Mouse (Mus musculus) frontal cortex, postnatal 25 days (tissue): ENCODE data around the gene Ptpra.
A peak's percentile ranks its signal among the peaks of the same experiment; 100 is the strongest.
"Not testable (repeated sequence)": the region's sequence is repeated elsewhere in the genome, so short reads cannot be mapped to it uniquely, and the experiment has no call there.

Source experiments
- DNase-seq, 2 experiments: peaks; one replicate each; pipeline ENCODE4 v3.0.0; 2022; ENCODE audit warnings: low spot score in 2 of 2

Gene Ptpra

DNA sequence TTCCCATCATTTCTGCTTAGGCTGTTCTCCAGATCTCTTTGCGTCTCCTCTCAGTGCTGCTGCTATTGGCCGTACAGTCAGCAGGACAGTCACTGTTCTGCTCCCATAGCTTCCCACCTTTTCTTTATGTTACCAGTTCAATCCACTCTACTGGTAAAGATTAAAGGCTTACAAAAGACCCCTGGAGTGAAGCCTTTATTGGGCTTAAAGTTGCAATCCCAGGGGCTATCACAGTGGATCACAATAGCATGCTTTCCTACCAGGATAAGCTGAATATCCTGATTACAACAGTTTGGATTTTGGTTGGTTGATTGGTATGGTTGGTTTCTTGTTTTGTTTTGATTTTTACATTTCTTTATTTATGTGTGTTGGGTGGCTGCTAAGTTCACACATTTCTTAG, 37.9 kb downstream of the Ptpra start:
- DNase-seq = no peak

DNA sequence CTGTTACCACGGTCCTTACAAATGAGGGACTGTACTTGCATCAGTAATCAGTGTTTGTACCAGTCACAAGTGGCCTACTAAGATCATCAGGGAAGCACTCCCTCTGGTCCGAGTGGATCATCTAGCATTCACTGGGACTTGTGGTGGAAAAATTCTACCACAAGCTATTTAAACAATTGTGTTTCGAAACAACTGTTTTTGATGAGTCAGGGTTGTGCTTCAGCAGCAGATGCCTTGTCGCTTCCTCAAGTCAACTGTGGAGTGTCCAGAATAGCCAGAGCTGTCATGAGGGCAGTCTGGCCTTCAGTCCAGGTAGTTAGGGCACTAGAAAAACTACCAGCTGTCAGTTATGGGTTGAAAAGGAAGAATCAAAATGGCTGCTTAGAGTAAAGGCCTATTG, 38.5 kb downstream of the Ptpra start:
- DNase-seq = no peak

DNA sequence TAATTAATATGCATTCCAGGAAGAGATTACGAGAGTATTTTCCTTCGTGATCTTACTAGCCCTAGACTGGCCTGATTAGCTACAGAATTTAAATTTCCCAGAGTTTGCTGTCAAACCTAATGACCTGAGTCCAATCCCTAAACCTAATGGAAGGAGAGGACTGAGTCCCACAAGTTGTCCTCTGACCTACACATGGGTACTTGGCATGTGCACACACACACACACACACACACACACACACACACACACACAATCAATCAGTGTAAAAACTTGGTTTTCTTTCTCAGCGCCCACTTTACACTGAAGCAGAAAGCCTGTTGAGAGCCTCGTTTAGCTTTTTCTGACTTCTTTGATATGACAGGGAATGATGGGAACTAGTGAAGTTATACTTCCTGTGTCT, 41.1 kb downstream of the Ptpra start:
- DNase-seq = no peak

DNA sequence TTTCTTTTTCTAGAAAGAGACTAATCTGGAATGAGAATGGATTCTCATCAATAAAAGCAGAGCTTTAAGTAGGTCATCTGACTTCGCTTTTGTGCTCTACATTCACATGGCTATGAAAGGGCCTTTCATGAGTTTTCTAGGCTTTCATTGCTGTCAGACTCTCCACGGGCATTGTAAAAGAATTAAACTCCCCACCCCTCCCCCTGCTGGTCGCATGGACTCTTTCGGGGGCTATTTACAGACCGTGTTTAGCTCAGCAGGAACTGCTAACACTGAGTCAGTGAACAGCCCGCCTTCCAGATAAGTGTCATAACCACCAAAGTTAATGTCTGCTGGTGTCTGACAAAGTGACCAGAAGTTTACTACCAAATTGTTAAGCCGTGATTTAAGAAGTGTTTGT, 41.5 kb downstream of the Ptpra start:
- DNase-seq = peak; percentile 23 to 39

DNA sequence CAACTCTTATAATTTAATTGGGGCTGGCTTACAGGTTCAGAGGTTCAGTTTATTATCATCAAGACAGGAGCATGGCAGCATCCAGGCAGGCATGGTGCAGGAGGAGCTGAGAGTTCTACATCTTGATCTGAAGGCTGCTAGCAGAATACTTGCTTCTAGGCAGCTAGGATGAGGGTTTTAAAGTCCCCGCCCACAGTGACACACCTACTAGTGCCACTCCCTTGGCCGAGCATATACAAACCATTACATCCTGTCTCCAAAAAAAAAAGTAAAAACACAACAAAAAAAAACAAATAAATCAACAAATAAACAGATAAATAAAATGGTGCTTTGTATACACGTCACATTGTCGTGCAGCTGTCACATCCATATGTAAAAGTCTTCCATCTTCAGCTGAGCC, 45.0 kb downstream of the Ptpra start:
- DNase-seq = not testable (repeated sequence)

DNA sequence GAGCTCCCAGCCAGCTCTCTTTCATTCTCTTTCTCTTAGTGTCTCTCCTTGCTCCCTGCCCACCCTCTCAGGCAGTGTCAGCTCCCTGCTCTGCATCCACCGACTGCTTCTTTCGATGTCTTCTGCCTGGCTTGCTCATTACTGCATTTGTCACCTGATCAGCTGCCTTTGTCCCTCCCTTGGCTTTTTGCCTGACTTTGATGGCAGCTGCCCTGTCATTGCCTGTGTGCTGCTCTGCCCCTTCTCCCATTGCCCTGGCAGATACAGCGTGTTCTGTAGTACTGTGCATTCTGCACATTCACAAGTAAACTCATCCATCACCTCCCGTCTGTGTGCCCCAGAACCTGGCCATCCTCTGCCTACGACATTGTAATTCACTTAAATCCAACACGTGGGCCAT, 46.0 kb downstream of the Ptpra start:
- no peak for DNase-seq

DNA sequence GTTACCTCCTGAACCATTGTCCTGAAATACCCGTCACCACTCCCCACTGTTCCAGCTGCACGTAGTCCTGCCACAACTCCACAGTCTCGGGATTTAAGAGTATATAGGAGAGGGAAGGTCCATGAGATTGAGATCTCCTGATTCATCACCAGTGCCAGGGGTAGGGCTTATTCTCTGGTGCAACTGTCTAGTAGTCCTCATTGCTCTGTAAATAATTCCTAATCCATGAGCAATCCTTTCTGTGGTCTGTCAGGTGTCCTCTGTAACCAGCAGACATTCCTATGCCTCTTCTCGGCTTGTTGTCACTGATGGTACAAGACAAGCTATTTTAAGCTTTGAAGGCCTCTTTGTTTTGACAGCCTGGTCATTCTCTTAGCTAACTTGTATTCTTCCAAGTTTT, 46.9 kb downstream of the Ptpra start:
- DNase-seq = no peak

DNA sequence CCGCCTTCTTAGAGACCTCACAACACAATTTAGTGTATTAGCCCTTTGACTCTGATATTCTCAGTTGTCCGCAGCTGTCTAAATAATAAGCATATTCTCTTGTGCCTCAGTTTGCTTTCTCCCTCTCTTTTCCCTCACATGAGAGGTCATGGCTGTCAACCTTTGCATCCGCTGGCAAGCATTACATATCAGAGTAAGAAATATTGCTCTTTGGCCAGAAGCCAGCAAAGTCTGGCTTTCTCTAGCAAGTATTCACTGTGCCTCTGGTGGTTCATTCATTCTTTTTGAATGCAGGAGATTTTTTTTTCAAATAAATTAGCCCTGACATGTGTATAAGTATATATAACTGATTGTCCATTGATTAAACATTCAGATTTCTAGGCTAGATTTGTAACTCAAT, 49.5 kb downstream of the Ptpra start:
- DNase-seq = no peak

DNA sequence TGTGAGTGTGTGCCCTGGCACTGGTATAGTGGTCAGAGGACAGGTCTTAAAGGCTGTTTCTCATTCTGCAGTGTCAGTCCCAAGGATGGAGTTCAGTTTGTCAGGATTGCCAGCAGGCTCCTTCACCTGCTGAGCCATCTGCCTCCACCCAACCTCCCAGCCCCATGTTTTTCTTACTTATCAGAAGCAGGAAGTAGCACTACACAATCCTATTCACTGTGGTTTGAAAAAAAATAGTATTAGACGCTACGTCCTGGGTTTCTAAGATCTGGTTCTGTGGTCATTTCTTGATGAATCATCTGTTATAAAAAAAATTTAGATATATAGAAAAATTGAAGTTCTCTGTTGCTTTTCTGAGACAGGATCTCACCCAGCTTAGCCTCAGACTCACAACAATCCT, 51.5 kb downstream of the Ptpra start:
- no peak for DNase-seq

DNA sequence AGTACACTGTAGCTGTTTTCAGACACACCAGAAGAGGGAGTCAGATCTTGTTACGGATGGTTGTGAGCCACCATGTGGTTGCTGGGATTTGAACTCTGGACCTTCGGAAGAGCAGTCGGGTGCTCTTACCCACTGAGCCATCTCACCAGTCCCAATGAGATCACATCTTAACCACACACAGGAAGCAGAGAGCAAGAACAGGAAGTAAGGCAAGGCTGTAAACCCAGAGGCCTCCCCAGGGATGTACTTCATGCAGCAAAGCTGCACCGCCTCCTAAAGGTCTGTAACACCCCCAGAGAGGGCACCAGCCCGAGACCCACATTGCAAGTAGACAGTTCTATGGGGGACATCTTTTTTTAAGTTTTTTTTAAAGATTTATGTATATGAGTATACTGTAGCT, 61.5 kb downstream of the Ptpra start:
- DNase-seq = not testable (repeated sequence)

DNA sequence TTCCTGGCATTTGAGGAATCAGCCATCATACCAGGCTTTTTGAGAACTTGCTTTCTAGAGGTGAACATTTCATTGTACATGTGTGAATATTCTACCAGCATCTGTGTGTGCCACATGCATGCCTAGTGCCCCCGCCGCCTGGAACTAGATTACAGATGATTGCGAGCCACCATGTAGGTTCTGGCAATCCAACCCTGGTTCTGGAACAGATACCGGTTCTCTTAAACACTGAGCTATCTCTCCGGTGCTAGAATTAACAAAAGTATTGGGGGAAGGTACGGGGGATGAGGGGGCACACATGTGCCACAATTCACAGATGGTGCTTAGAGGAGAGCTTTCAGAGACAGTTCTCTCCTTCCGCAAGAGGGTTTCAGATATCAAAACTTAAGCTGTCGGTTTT, 63.8 kb downstream of the Ptpra start:
- no peak for DNase-seq

DNA sequence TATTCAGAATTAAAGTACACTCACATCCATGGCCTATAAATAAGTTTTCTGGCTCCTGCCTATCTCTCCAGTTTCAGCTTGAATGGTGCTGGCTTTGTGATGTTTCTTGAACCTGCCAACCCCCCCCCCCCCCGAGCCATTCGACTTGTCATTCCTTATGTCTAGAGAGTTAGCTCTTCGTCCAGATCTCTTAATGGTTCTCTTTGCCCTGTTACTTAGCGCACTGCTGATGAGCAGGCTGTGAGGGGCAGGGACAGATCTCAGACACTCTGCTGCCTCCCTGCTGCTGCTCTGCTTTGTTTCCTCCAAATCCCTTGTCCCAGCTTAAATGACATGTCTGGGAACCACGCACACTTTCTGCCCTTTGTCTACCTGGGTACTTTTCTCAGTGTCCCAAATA, 65.7 kb downstream of the Ptpra start:
- no peak for DNase-seq

DNA sequence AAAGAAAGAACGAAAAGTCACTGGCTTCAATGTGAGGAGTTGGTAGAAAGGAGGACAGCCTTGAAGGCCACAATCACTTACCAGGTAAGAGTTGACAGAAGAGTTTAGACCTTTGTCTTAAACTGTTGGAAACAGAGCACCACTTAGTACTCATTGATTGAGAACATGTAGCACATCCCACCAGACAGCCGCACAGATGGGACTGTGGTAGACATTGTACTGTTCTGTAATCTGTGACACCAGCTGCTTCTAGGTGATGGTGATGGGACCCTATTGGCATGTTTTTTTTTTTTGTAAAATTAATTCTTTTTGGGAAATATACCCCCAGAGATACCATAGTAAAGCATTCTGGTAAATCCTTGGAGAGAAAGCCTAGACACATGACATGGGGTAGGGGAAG, 71.8 kb downstream of the Ptpra start:
- no peak for DNase-seq

DNA sequence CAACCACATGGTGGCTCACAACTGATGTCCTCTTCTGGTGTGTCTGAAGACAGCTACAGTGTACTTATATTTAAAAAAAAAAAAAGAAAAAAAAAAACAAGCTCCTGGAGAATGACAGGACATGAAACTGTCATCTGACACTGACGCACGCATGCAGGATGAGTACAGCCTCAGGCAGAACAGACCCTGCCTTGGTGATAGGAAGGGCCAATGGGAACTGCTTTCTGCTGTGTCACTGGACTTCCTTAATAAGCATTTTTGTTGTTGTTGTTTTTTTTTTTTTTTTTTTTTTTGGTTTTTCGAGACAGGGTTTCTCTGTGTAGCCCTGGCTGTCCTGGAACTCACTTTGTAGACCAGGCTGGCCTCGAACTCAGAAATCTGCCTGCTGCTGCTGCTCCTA, 75.4 kb downstream of the Ptpra start:
- DNase-seq = not testable (repeated sequence)

DNA sequence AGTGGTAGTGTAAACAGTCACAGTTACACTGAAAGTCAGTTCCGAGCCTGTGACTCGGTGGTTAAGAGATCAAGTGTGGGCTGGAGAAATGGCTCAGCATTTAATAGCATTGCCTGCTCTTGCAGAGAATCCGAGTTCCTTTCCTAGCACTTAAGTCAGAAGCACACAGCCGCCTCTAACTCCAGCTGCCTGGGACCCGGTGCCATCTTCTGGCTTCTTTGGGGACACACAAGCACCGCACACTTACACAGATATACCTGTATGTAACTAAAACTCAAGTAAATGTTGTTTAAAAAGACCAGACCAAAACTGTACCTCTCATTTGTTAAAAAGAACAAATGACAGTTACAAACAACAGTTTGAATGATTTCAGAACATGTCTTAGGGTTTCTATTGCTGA, 78.4 kb downstream of the Ptpra start:
- DNase-seq = no peak

DNA sequence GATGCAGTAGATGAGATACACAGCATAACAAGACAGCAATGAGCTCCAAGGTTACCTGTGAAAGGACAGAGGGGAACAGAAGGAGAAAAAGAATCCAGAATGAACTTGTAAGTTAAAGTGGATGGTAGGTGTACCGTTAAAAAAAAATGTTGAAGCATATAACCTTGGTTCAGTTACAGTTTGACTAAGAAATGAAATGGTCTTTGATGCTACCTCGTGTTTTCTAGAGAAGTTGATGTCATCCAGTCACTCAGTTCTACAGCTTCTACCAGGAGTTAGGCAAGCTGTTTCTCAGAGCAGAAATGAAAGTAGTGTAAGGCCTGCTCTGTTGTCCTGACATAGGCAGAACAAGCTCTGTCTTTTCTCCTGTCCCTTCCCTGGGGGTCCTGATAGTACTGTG, 79.2 kb downstream of the Ptpra start:
- no peak for DNase-seq

DNA sequence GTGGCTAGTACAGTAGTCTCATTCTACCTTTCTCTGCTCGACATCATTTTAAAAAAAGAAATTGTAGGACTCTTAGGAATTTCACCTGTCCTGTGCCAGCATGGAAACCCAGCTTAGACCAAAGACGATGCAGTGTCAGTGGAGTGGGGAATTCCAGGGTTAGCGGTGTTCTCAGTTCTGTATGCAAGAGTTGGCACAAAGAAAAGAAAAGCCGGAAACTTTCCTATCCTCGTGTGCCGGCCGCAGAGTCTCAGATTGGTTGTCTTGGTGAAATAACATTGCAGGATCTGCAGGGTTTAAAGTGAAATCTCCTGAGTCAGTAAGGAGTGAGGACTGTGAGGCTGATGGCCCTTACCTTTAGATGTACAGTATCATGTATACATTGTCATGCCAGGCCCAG, 79.8 kb downstream of the Ptpra start:
- DNase-seq = no peak

DNA sequence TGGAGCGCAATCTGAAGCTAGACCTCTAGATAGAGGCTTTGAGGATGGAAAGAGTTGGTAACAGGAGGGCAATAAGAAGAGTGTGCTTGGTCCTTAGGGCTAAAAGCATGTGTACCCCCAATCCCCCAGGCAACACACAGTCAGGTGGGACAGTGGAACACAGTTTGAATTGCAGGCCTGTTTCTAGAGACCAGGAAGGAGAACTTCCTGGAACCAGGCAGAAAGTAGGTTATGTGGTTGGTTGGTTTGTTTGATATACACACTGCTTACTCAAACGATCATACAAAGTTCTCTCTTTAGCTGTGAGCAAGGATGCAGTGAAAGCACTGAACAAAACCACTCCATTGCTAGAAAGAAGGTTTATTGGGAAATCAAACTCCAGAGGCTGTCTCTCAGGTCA, 82.1 kb downstream of the Ptpra start:
- DNase-seq = no peak

DNA sequence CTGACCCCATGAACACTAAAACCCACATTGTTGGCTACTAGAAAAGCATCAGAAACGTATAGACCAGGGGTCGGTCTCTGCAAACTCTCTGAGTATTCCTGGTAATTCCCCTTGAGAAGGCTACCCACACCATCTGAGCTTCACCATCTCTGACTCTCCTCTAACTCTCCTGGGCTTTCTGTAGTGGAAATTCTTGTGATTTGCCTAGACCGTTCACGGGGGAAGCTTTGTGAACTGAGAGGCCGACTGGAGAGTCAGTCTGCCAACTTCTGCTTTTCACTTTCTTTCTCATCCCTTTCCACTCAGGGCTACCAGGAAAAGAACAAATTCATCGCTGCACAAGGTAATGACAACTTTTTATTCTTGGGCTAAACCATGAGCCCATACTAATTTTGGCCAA, 84.9 kb downstream of the Ptpra start:
- DNase-seq = no peak

DNA sequence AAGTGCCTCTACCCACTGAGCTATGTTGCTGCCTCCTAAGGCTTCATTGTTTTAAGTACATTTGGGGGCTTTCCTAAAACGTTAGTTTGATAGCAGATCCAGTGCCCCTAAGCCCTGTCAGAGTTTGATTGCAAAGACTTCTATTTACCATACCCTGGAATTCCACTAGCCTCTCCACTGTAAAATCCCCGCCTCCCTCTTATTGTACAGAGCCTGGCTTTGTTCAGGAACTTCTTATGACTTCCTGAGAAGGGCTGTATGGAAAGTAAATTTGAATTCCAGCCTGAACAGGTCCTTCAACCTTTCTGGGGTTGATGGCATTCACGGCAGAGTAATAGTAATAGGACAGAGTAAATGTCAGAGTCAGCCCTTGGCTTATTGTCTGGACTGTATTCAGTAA, 86.8 kb downstream of the Ptpra start:
- DNase-seq = no peak

DNA sequence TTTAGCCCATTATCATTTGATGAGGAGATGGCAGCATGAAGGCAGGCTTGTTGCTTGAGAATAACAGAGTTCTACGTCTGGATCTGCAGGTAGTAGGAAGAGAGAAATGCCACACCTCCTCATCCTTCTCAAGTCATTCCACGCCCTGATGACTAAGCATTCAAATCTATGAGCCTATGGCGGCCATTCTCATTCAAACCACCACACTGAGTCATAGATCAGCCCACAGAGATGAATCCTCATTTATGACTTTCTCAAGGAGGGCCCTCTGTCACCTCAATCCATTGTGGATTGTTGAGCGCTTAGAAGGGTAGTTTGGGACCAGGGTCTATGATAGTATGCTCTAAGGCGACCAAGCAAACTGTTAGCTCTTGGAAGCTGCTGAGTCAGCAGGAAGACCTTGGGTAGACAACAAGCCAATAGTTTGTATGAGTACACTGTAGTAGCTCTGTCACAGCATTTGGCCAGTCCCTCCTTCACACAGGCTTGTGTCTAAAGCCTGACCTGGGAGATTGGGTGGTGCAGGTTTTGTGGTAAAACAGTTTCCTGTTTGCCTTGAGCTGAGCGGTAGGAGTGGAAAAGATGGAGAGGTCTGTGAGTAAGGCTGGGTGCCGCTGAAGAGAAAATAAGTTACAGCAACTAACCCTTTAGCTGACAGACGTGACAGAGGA, 88.9 kb downstream of the Ptpra start:
- no peak for DNase-seq

DNA sequence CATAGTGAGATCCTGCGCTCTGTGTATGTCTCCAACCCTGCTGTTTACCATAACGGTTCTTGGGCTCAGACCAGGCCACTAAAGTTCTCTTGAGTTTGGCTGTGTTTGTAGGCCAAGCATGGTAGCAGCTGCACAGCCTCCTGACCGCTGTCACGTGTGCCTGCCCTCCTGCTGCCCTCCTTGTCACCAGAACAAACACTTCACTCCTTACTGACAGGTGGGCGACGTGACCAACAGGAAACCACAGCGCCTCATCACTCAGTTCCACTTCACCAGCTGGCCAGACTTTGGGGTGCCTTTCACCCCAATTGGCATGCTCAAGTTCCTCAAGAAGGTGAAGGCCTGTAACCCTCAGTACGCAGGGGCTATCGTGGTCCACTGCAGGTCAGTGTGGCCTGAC, 90.2 kb downstream of the Ptpra start:
- DNase-seq = no peak

DNA sequence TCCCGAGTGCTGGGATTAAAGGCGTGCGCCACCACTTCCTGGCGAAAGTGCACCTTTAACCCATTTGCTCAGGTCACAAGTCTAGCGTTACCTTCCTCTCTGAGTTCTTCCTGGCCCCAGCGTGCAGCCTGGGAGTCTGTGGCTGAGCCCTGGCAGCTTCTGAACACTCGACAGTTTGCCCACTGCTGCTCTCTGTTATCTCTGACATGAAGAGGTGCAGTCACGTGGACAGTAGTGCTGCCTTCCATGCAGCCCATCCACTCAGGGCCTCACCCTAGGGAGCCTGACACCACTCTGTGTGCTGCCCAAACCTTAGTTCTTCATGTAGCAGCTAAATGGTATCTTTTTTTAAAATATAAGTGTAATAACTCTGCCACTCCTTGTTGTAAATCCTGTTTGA, 96.9 kb downstream of the Ptpra start:
- DNase-seq = no peak

DNA sequence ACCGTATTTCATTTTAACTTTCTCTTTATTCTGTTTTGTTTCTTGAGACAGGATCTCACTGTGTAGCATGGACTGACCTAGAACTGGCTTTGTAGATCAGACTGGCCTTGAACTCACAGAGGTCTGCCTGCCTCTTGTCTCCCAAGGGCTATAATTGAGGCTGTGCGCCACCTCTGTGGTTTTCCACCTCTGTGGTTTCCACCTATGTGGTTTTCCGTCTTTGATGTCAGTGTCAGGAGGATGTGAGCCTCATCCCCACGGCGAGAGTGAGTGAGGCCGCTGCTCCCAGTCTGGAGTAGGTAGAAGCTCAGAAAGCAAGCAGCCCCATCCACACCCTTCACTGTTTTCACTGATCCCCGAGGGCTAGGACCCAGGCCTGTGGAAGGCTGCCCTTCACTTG, 104.8 kb downstream of the Ptpra start:
- DNase-seq = no peak

DNA sequence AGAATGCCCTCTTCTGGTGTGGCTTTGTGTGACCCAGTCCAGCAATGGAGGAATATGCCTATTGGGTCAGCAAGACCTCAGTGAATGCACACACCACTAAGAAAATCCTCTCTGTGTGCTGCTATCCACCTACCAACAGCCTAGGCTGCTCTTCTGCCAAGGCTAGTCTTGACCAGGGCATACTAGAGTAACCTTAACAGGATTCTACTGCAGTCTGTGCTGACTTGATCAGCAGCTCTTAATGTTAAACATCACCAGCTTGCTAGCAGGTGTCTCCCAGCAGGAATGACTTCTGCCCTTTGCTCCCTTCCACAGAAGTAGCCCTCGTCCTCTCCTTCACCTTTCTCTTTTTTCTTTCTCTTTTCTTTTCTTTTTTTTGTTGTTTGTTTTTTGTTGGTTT, 106.2 kb downstream of the Ptpra start:
- no peak for DNase-seq
